Mouse (Mus musculus) erythroblast, embryonic 14.5 days (primary cell): Measurements from ENCODE around the gene Gls.

Experiments used
- GATA1 ChIP-seq: IDR thresholded peaks from 2 replicates; pipeline ENCODE4 v1.6.1; 2012; ENCODE audit warnings: low read length, inconsistent platforms, mixed read lengths
- TAL1 ChIP-seq: IDR thresholded peaks from 3 replicates; pipeline ENCODE4 v1.6.1; 2012; ENCODE audit warnings: low read length, inconsistent platforms, mixed read lengths

DNA sequence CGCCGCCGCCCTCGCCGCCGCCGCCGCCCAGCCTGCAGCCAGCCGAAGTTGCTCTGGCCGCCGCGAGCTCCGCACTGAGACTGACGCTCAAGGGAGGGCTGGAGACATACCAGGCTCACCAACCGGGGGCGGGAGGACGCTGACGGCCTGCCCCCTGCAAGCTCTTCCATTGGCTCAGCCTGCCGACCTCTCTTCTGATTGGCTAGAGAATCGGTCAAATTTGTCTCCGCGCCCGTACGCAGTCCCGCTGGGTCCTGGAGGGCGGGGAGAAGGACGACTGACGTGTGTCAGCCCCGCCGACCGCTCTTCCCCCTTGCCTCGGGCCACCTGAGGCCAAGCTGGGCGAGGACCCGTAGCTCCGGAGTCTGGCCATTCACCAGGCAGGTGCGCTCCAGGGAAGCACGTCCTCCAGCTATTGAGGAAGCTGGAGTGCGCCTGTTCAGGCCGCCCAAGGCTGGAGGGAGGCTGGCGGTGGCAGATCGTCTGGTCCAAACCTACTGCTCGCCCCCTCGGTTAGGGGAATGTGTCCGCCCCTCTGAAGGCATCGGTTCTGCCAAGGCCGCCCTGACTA, at the start of gene Gls:
- TF ChIP-seq TAL1 = no peak
- no peak for TF ChIP-seq GATA1
